Mouse (Mus musculus) heart, postnatal 25 days (tissue): ENCODE measurements around the gene Dagla. TPM values are rescaled to one million over a fixed set of nuclear protein-coding genes. Genes with fewer than 3 reads are reported as not detected.

Experiments used
- DNase-seq: peaks from one replicate; pipeline ENCODE4 v3.0.0; 2022; ENCODE audit warnings: low spot score
- intact Hi-C: fragments of 180-260 bp; cut with DNase I; formaldehyde crosslinking; loops from one replicate; pipeline ENCODE4 v1.15.1; 2025
- total RNA-seq, 2 experiments: library from RNA; stranded (reverse); gene quantifications; 2 replicates each; pipeline ENCODE4 v1.2.3; 2021

Dagla gene
- total RNA-seq, 2 experiments from 2014 or later = 3.2 to 3.3 TPM

DNA sequence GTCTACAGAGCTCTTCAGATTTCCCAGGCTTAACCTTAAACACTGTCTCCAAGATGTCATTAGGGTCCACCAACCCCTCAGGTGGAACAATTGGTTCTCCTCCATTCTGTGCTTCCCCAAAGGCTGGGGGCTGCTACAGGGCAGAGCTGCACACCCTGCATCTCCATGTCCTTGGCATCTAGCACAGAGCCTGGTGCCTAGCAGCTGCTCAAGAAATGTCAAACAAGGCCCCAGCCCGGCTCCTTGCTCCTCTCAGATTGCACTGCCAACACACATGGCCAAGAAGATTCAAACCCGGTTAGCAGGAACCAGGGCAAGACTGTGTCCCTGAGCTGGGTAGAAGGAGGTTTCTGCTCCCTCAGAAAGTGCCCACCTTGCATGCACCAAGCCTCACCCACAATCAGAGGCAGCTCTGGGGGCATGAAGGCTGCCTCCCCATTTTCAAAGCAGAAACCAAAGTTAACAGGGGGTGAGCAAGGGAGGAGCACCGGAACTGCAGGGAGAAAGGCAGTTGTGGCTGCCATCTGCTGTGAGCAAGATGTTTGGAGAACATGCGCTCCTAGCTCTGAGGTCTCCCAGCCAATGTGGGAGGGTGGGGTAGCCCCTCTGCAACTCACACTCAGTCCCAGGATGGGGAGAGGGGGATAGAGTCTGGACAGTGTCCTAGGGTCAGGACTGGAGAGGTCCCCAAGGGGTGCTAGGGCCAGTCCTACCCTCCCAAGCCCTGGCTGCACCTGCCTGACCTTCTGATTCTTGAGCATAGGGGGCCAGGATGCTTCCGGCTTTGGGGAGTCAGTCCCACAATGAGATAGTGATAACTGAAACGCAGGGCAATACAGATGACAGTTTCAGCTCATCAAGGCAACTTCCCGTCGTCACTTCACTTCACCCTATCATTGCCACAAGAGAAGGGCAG is 16.3 kb downstream of the Dagla start:
- intact Hi-C loops = no loop called here
- no peak for DNase-seq

- no peak for DNase-seq
- intact Hi-C loops = no loop called here
These were observed 18.2 kb downstream of the Dagla start for GRCm38 (mm10) chr19:10286458-10286872.

DNA sequence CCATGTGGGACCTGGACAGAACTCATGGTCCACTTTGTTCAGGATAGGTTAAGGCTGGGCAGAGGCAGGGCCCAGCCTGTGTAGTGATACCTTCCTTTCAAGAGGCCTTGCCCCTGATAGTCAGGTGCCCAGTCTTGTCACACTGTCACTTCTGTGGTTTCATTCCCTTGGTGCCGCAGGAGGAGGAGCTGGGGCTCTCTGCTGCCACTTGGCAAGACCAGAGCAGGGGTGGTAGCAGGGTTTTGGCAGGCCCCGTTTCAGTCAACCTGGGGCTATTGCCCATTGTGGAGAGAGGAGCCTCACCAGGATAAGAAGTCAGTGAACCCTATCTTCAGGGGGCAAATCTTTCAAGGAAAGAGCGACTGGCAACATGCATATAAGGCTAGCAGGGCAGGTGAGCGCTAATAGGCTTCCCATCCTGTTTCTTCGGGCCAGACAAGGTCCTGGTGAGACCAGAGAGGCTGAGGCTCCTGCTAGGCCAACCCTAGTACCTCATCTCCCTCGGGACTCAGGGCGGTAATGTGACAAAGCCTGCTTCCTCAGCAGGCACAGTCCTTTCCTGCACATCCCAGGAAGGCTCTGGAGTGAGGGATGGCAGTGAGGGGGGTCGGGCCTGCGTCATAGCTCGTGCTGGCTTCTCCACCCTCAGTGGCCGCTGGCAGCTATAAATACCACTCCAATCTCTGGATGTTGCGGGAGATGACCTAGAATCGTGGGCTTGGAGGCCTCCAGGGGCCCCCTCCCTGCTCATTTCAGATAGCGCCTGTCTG is 23.7 kb downstream of the Dagla start:
- no peak for DNase-seq
- intact Hi-C loops = no loop called here

GRCm38 (mm10) chr19:10279668-10280067 is 25.0 kb downstream of the Dagla start:
- intact Hi-C loops = no loop called here
- peak; percentile 67 for DNase-seq

DNA sequence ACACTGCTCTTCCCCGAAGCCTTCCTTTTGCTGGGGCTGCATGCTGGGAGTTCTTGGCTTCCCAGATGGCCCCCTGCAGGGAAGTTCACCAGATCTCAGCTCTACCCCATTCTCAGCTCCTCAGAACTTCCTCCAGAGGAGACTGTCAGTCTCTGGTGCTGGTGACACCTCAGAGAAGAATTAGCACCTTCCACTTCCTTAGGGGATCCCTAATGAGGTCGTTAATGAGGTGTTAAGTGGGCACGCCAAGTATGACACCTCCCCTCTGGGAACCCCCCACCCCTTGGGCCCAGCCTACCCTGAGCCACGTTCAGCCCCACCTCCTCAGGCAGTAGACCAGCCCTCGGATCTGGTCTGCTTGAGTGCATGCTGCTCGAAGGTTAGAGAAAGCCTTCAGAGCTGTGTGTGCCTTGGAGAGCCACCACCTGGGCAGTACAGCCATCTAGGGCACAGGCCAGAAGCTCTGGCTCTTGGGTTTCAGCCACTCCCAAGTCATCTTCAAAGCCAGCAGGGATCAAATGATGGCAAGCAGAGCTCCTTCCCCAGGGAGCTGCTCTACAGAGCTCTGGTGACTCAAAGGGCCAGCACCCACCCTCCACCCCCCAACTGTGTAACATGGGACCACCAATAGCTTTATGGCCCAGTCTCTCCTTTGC is 25.9 kb downstream of the Dagla start:
- DNase-seq = no peak
- intact Hi-C loops = no loop called here

DNA sequence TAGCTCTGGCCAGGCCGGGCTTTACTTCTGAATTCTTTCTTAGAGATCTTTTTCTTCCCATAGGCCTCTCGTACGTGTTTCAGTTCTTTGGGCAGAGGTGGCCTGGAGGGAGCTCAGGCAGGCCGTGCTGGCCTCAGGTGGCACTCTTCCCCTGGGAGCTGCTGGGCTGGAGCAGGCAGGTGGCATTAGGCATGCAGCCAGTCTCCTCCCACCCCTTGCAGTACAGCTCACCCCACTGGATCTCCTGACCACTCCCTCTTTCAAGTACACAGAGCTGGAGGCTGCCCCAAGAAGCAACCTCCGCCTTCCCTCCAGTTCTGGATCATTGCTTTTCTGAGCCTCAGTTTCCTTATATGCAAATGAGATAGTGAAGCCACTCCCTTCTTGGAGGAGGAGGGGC is 26.9 kb downstream of the Dagla start:
- intact Hi-C loops = no loop called here
- no peak for DNase-seq

DNA sequence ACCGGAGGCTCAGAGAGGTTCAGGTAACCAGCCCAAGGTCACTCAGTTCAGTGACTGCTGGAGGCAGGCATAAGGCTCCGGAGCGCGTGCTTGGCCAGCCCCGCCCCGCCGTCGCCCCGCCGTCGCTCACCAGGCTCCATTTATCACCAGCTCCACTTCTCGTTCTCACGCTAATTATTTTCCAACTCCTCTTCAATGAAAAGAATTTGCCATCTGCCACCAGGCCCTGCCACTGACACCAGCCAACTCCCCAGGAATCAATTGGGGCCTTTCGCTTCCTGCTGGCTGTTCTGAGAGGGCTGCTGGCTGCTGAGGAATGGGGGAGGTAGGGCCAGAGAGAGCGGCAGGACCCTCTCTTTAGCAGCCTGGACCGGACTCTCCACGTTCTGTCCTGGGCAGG is 27.3 kb downstream of the Dagla start:
- DNase-seq = no peak
- intact Hi-C loops = no loop called here

DNA sequence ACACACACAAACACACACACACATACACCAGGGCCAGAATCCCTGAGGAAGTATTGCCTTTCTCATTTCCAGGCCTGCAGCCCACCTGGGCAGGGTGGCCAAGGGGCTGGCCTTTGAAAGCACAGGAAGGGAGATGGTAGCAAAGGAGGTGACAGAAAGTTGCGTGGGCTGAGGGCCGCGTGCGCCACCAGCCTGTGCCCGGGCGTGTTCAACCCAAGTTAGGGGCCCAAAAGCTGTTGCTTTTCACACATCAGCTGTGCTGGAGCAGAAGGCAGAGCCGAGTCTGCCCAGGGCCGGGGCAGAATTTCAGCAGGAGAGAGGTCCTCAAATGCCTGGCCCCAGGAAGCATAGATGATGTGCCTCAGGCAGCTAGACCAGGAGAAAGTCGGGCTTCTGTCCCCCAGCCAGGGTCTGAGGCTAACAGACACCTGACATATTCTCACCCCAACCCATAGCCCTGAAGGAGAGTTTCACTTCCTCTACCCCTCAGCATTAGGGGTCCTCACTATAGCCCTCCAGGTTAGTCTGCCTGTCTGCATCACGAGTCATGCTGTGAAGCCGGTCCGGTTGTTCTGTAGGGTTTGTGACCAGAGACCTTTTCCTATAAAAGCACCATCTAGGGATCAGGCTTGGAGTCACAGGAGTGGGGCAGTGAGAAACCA is 28.1 kb downstream of the Dagla start:
- intact Hi-C loops = no loop called here
- no peak for DNase-seq

GRCm38 (mm10) chr19:10274056-10274455 is 30.6 kb downstream of the Dagla start:
- intact Hi-C loops = no loop called here
- no peak for DNase-seq

- intact Hi-C loops = no loop called here
- DNase-seq = peak; percentile 44
These were observed 31.9 kb downstream of the Dagla start for GRCm38 (mm10) chr19:10272746-10273145.

GRCm38 (mm10) chr19:10271592-10271991 is 33.1 kb downstream of the Dagla start:
- no peak for DNase-seq
- intact Hi-C loops = loop anchor here (1.0 kb wide), 1 partner anchor 30 kb away; no protein-coding TSS in a partner anchor

- no peak for DNase-seq
- intact Hi-C loops = no loop called here
These were observed 34.3 kb downstream of the Dagla start for GRCm38 (mm10) chr19:10270356-10270755.

DNA sequence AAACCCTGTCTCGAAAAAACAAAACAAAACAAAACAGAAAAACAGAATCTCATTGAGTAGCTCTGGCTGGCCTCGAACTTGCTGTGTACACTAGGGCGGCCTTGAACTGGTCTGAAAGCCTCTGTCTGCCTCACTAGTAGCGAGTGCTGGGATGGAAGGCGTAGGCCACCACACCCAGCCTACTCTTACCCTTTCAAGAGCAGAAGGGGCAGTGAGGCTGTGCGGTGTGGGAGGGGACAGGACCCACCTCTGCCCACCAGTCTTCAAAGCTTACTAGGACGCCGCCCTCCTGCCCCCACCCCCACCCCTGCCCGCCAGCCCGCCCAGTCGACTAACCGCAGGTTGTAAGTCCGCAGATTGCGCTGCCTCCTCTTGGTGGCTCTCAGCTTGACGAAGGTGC is 35.8 kb downstream of the Dagla start:
- DNase-seq = no peak
- intact Hi-C loops = no loop called here

- no peak for DNase-seq
- intact Hi-C loops = no loop called here
These were observed 36.7 kb downstream of the Dagla start for GRCm38 (mm10) chr19:10267953-10268352.

- DNase-seq = peak; percentile 49
- intact Hi-C loops = no loop called here
These were observed 37.6 kb downstream of the Dagla start for GRCm38 (mm10) chr19:10267057-10267456.

GRCm38 (mm10) chr19:10266196-10266850 is 38.4 kb downstream of the Dagla start:
- DNase-seq = peak; percentile 68
- intact Hi-C loops = no loop called here

DNA sequence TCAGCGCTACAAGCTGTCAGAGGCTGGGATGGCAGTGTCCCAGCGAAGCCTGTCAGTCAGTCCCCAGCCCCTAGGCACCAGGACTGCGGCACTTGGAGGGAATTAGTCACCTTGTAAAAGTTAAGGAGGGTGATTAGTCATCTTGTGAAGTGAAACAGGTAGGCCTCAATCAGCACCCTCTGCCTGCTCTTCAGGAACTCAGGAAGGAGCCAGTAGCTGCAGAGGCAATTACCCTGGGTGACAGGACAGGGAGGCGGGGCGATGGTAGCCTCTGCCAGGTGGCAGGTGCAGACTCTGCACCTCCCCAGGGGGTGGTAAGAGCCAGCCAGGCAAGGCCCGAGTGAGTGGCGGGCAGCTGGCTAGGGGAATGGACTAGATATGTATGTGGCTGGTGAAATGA is 43.3 kb downstream of the Dagla start:
- intact Hi-C loops = no loop called here
- DNase-seq = no peak

DNA sequence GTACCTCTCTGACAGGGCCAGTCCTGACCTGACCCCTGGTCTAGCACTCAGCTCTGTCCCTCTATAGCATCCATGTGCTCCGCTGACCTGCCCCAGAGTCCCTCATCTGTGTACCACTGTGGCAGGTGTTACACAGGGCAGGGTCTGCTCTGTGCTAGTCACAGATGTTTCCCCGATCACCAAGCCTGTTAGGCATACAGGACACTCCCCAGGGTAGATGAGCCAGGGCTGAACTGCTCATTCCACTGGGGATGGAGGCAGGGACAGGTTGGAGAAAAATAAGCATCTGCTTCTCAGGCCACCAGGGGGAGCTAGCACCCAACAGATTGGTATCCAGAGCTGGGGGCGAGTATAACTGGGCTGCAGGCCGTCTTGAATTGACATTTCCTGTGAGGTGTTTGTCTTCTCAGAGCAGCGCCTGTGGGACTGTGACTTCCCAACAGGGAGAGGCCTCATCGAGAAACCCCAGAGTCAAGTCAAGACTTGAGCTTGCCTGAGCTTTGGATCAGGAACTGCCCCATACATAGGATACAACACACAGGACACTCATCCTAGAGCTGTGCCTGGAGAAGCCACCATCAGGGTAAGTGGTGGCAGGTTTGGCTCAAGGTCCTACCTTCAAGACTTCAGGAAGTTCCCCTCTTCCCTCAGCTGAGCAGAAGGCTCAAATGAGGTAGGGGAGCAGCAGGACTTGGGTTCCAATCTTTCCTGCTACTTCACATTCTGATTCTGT is 46.2 kb downstream of the Dagla start:
- intact Hi-C loops = loop anchor here (5.0 kb wide), 3 partner anchors 179 to 244 kb away; no protein-coding TSS in a partner anchor
- DNase-seq = peak; percentile 42

- no peak for DNase-seq
- intact Hi-C loops = no loop called here
These were observed 56.5 kb downstream of the Dagla start for GRCm38 (mm10) chr19:10248128-10248527.
